Mouse (Mus musculus) megakaryocyte, embryonic 14.5 days (primary cell): ENCODE data around the gene Olfr1340.

Experiments used
- FLI1 ChIP-seq: IDR thresholded peaks from 2 replicates; pipeline ENCODE4 v1.6.1; 2012; ENCODE audit warnings: low read length, inconsistent platforms, mixed read lengths
- GATA1 ChIP-seq: IDR thresholded peaks from 3 replicates; pipeline ENCODE4 v1.6.1; 2012; ENCODE audit warnings: mixed read lengths, low read length, inconsistent platforms, borderline replicate concordance

GRCm38 (mm10) chr4:118719838-118720237 is at the start of gene Olfr1340:
- TF ChIP-seq GATA1 (no peak), FLI1 (no peak)
